Mouse (Mus musculus) common myeloid progenitor, adult 5-6 weeks (primary cell): ENCODE measurements around the gene C1rl. TPM values are rescaled to one million over a fixed set of nuclear protein-coding genes. Genes with fewer than 3 reads are reported as not detected.

ENCODE experiments used
- ATAC-seq: replicated peaks from 2 replicates; pipeline ENCODE4 v1.8.0; 2016; ENCODE audit warnings: low read depth, mild to moderate bottlenecking, moderate TSS enrichment, inconsistent platforms; ENCODE audit not compliant: poor library complexity, severe bottlenecking
- total RNA-seq: library from RNA; stranded (forward); fragments of 200-1000, 187-1606 nt; gene quantifications from 2 replicates; pipeline ENCODE4 v1.2.3, GENCODE M21; 2017

The C1rl gene
- 1.9 and 2.7 TPM in 2 replicates for total RNA-seq

GRCm38 (mm10) chr6:124492842-124493561, at the start of gene C1rl:
Gene C1rl, plus strand, starts transcription at chr6:124493113.
- ATAC-seq, result peak; percentile 92

DNA sequence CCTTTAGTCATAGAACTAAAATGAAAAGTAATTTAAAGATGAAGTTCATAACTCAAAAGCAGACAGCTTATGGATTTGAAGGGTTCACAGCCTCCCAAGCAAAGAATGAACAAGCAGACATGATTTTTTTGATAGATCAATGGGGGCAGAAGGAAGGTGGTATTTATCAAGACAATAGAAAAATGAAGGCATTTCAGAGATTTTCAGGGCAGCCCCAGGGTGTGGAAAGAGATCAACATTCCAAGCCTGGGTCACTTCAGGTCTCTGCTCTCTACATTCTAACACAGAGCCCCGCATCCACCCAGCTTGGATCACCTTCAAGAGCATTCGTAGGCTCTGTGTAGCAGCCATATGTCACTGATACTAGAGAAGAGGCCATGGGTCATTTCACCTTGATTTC, 49.6 kb upstream of the C1rl start:
- ATAC-seq, result no peak

DNA sequence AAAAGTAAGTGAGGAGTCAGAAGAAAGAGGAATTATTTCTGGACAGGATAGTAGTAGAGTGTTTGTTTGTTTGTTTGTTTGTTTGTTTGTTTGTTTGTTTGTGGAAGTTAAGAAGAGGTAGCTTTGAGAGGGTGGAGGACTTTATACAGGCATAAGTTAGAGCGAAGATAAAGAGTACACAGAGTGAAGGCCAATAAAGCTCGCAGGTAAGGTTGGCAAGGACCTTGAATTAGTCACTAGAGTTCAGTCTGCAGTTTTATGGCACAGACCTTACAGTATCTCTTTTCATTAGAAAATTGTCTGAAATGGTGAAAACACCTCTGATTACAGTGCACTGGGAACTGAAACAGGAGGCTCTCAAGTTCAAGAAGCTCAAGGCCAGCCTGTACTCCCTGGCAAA, 46.9 kb upstream of the C1rl start:
- no peak for ATAC-seq

GRCm38 (mm10) chr6:124446459-124446858, 46.5 kb upstream of the C1rl start:
- no peak for ATAC-seq

DNA sequence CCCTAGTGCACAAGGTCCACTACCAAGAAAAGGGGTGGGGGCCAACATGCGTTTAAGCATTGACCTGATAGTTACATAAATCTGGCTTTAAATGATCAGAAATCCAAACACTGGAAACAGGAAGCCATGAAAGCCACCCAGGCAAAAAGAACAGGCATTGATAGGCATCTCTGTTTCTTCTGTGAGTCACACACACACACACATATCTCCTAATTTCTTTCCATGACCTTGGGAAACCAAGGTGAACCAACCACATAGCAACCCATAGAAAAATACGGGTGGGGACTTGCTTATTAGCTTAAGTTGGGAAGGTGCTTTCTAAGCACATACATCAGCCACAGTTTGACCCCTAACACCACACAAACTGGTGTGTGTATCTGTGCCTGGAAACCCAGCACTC, 45.6 kb upstream of the C1rl start:
- no peak for ATAC-seq

- ATAC-seq, result peak; percentile 62; the same call in 1 of the 2 replicates
Observed at GRCm38 (mm10) chr6:124448186-124448852, 44.6 kb upstream of the C1rl start.

- no peak for ATAC-seq
Observed at GRCm38 (mm10) chr6:124448959-124449667, 43.8 kb upstream of the C1rl start.

GRCm38 (mm10) chr6:124449668-124450383, 43.1 kb upstream of the C1rl start:
- 0 out of 2 replicates have a peak, but pooled peaks have one; percentile 10 for ATAC-seq

DNA sequence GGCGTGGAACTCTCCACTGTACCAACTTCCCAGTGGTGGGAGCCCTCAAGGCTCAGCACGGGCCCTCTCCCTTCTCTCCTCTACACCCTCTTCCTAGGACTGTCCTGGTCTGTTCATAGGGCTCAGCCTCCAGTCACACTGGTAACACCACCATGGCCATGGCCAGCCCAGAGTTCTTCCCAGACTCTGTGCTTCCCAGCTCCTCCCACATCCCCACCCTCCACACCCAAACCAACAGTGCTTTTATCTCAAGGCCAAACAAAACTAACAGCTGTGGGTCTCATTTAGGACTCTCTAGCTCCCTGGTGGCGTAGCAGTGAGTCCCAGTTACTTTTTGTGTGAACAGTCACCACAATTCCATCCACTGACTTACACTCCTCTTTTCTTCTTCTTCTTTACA, 40.9 kb upstream of the C1rl start:
- ATAC-seq, result peak; percentile 45

DNA sequence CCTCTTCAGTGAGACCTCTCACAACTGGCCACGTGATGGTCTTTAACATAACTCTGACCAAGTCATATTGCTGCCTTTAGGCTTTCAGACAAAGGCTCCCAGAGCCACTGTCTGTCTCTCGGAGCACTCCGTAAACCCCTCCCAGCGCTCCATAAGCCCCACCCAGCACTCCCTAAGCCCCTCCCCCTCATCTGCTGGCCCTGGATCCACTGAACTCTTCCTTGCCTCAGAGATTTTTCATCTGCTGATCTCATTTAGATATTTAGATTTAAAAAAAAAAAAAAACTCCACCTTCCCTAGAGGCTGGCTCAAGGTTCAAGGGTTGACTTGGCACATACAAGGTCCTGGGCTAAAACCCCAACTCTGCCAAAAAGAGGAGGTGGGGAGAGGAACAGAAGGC, 39.2 kb upstream of the C1rl start:
- no peak for ATAC-seq

- ATAC-seq, result no peak
Observed at GRCm38 (mm10) chr6:124456243-124456642, 36.7 kb upstream of the C1rl start.

GRCm38 (mm10) chr6:124457827-124458226, 35.1 kb upstream of the C1rl start:
- ATAC-seq, result no peak

- no peak for ATAC-seq
Observed at GRCm38 (mm10) chr6:124458505-124458904, 34.4 kb upstream of the C1rl start.

GRCm38 (mm10) chr6:124459388-124459787, 33.5 kb upstream of the C1rl start:
- ATAC-seq, result 0 out of 2 replicates have a peak, but pooled peaks have one; percentile 24

DNA sequence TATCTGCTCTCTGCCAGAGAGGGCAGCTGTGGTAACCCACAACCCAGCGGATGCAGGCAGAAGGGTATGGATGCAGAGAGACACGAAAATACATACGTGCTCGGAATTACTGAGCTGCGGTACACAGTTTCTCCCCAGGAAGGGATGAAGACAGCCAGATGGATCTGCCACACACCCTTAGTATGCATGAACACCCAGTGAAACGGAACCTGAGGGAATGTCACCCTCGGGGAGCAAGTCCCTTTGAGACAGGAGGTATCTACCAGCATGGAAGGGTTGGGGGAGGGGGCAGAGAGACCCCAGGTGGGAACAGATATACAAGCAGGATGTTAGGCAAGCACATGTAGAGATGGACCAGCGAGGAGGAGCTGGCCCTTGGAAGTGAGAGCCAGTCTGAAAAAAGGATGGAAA, 29.0 kb upstream of the C1rl start:
- peak; percentile 65 for ATAC-seq

DNA sequence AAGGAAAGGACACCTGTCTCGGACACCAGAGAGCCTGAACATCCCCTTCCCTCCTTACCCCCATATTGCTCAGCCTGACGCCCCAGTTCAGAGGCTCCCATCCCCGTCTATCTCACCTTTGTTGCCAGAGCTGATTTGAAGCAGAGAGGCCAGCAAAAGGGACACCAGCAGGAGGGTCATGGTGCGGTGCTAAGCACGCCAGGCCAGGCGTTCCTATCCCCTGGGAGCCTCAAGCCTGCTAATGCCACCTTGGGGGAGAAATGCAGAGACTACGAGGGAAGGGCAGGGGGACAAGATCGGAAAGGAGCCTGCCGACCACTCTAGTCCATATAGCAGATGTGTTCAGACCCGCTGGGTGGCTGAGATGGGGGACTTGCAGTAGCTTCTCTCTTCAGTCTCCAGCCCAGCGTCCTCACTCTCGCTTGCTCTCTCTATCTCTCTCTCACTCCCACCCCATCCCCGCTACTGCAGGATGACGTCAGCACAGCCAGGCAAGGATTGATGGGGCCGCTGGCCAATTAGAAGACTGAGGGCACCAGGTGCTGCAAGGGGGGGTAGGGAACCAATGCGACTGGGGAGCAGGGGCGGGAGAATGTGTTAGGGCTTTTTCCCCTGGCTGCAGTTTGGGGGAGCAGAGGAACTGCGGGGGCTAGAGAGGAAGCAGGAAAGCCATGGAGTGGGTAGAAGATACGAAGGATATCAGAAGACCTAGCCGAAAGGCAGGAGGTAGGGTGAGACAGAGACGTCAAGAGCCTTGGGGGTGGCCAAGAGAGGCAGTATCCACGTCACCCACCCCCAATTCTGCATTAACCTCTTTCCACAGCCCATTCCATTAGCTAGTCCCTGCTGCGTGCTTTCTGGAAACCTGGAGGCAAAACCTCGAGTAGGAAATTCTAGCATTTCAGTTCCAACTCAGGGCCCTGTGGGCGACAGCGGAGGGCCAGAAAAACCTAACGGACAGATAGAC, 28.3 kb upstream of the C1rl start, which contains the start of gene Clstn3:
TSS of gene Clstn3 (minus strand) at position 490 of the 967 bp plus-strand sequence.
- peak; percentile 87 for ATAC-seq

GRCm38 (mm10) chr6:124465299-124465698, 27.6 kb upstream of the C1rl start:
- no peak for ATAC-seq

GRCm38 (mm10) chr6:124465729-124466128, 27.2 kb upstream of the C1rl start:
- ATAC-seq, result no peak

- no peak for ATAC-seq
Observed at GRCm38 (mm10) chr6:124471121-124471520, 21.8 kb upstream of the C1rl start.
